Mouse (Mus musculus): ENCODE data around the gene Col20a1. TPM values are rescaled to one million over a fixed set of nuclear protein-coding genes. Genes with fewer than 3 reads are reported as not detected.

Gene Col20a1
- total RNA-seq (2023), result 2.4 TPM

GRCm38 (mm10) chr2:180986449-180986848 lies at the start of gene Col20a1:
Gene Col20a1 (plus strand): TSS chr2:180986535.

GRCm38 (mm10) chr2:180954061-180955047 lies 32.0 kb upstream of the Col20a1 start, which contains the start of gene Nkain4:
Gene Nkain4 (minus strand): TSS chr2:180954699.

GRCm38 (mm10) chr2:180967010-180967763 lies 19.1 kb upstream of the Col20a1 start, which contains the start of gene Arfgap1:
Gene Arfgap1 (plus strand): TSS chr2:180967225.

GRCm38 (mm10) chr2:181043437-181043836 lies 57.1 kb downstream of the Col20a1 start, which contains the start of gene Chrna4:
Gene Chrna4 (minus strand): TSS chr2:181043546.

Other genes with a start within 250 kb of the Col20a1 start
- gene Bhlhe23, start 209.6 kb upstream of the Col20a1 start, total RNA-seq (2023), result not detected
- 77.2 TPM for gene Ythdf1, start 65.6 kb upstream of the Col20a1 start, total RNA-seq (2023)
- not detected for gene Birc7, start 57.5 kb upstream of the Col20a1 start, total RNA-seq (2023)
- gene Nkain4, start 31.8 kb upstream of the Col20a1 start, total RNA-seq (2023), result not detected
- gene Arfgap1, start 19.3 kb upstream of the Col20a1 start, total RNA-seq (2023), result 76.2 TPM
- not detected for gene Chrna4, start 57.0 kb downstream of the Col20a1 start, total RNA-seq (2023)
- not detected for gene Kcnq2, start 148.8 kb downstream of the Col20a1 start, total RNA-seq (2023)
- gene Eef1a2, start 170.5 kb downstream of the Col20a1 start, total RNA-seq (2023), result not detected
- gene Ppdpf, start 200.7 kb downstream of the Col20a1 start, total RNA-seq (2023), result 74.4 TPM
- gene Ptk6, start 216.3 kb downstream of the Col20a1 start, total RNA-seq (2023), result not detected
- 0.40 TPM for gene Srms, start 226.7 kb downstream of the Col20a1 start, total RNA-seq (2023)
- gene Fndc11, start 233.5 kb downstream of the Col20a1 start, total RNA-seq (2023), result not detected

Data from CD8-positive naive resting alpha-beta T cell, adult 57 days (primary cell).